27 mouse cellular contexts compared by ENCODE assay signal in the genomic region with DNA sequence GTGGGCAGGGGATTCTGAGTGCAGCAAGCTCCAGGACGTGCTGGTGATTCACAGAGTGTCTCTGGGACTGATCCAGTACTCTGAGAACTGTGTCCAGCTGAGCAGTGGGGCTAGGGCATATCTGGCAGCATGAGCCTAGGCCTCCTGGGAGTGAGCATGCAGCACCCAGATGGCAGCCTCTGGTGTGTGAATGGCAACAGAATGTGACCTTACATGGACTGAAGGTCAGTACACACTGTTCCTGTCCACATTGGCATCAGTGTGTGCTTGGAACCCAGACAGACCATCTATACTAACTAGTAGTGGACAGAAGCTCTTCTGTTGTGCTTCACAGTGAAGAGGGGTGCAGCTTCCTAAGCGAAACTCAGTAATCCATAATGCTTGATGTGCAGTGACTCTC. TPM values are rescaled to one million over a fixed set of nuclear protein-coding genes. Genes with fewer than 3 reads are reported as not detected.
A peak's percentile ranks its signal among the peaks of the same experiment; 100 is the strongest.
DNase-seq lines count a peak whose midpoint lies in the region; ATAC-seq and TF ChIP-seq lines count a peak whose summit lies in the region.
"Had no signal": no experiment of that assay in that cellular context is flagged by ENCODE, and none has a peak within 500 bp of the region (broad histone marks: within the 10 kb centered on the region; RNA-seq: fewer than 3 reads in every experiment).

No protein-coding gene starts in this region.

- H3K27ac ChIP-seq in liver, adult 2 months (replicated peaks; ENCODE audit: insufficient read depth, low read depth, low read length): no peak overlapping the region
- H3K27ac ChIP-seq in liver, embryonic 12.5 days: no peak overlapping the region
- H3K27ac ChIP-seq: embryonic facial prominence, embryonic 13.5 days; forebrain, embryonic 10.5 days; forebrain, embryonic 15.5 days; gastrocnemius, adult 2 months; heart, adult 2 months; heart, embryonic 13.5 days; kidney, postnatal 0 days; limb, embryonic 13.5 days; liver, embryonic 14.5 days; lung, embryonic 15.5 days; midbrain, embryonic 12.5 days; neural tube, embryonic 13.5 days had no signal

- no peak for TF ChIP-seq POLR2A in liver, adult 2 months (IDR thresholded peaks at IDR 0.05; ENCODE audit: extremely low read depth, insufficient read depth, low read length)

- DNase-seq in heart, adult 11 months: peak; percentile 90
- DNase-seq in heart, postnatal 36 days: no peak
- DNase-seq in liver, adult 2 months (ENCODE audit: extremely low read depth, low read depth, low spot score): peak; percentile 76
- DNase-seq in adrenal gland, postnatal 36 days: peak; percentile 22 to 52
- DNase-seq in skeletal muscle tissue, adult 2 months (ENCODE audit: low read depth, low spot score): peak; percentile 27
- no peak for DNase-seq in spleen, adult 12 weeks (ENCODE audit: low spot score)
- DNase-seq: cerebellum, adult 11-12 months; cerebellum, adult 9-11 months; gastrocnemius, adult 2 months; gastrocnemius, postnatal 36 days; heart, adult 2 months; heart, postnatal 14 days; kidney, adult 18-20 months; kidney, postnatal 4 days; thymus, adult 18-20 months; thymus, postnatal 36 days had no signal

- H3K79me2 ChIP-seq in liver, adult 2 months (ENCODE audit: control insufficient read depth, insufficient read depth, low read length): no peaks in the 10 kb centered on the region; the same call in 1 of the 2 replicates

- no peaks in the 10 kb centered on the region for H3K4me1 ChIP-seq in liver, adult 2 months (ENCODE audit: control insufficient read depth, insufficient read depth, low read length)
- H3K4me1 ChIP-seq in liver, embryonic 12.5 days: no peaks in the 10 kb centered on the region
- H3K4me1 ChIP-seq: embryonic facial prominence, embryonic 13.5 days; forebrain, embryonic 10.5 days; forebrain, embryonic 15.5 days; limb, embryonic 13.5 days; lung, embryonic 15.5 days; midbrain, embryonic 12.5 days; neural tube, embryonic 13.5 days had no signal

- no peak overlapping the region for H3K9ac ChIP-seq in liver, adult 2 months (ENCODE audit: low read depth, low read length)
- H3K9ac ChIP-seq in liver, embryonic 12.5 days: no peak overlapping the region
- H3K9ac ChIP-seq: embryonic facial prominence, embryonic 13.5 days; forebrain, embryonic 15.5 days; heart, embryonic 13.5 days; limb, embryonic 13.5 days; liver, embryonic 14.5 days; lung, embryonic 15.5 days; midbrain, embryonic 12.5 days; neural tube, embryonic 13.5 days had no signal

- intact Hi-C loops in heart, postnatal 36 days (cut with DNase I): no loop called here

- no peak overlapping the region for H3K4me2 ChIP-seq in liver, embryonic 12.5 days
- H3K4me2 ChIP-seq: embryonic facial prominence, embryonic 13.5 days; forebrain, embryonic 15.5 days; heart, embryonic 13.5 days; limb, embryonic 13.5 days; lung, embryonic 15.5 days; midbrain, embryonic 12.5 days; neural tube, embryonic 13.5 days had no signal

- peaks cover 69% of the 10 kb centered on the region for H3K36me3 ChIP-seq in liver, adult 2 months (ENCODE audit: control insufficient read depth, insufficient read depth, low read length)
- peaks cover 80% of the 10 kb centered on the region for H3K36me3 ChIP-seq in liver, embryonic 12.5 days

- 52% methylated on average over 2 of the region's 2 CpGs for WGBS in liver, adult 2 months
- WGBS in liver, embryonic 12.5 days (ENCODE audit: insufficient replicate concordance): 75% methylated on average over 2 of the region's 2 CpGs

- no peak overlapping the region for H3K4me3 ChIP-seq in liver, adult 2 months (ENCODE audit: insufficient read depth, low read depth, low read length)
- no peak overlapping the region for H3K4me3 ChIP-seq in liver, embryonic 12.5 days
- H3K4me3 ChIP-seq: embryonic facial prominence, embryonic 13.5 days; forebrain, embryonic 10.5 days; forebrain, embryonic 15.5 days; gastrocnemius, adult 2 months; heart, adult 2 months; heart, embryonic 13.5 days; limb, embryonic 13.5 days; lung, embryonic 15.5 days; midbrain, embryonic 12.5 days; neural tube, embryonic 13.5 days had no signal

- H3K27me3 ChIP-seq in liver, adult 2 months (ENCODE audit: control insufficient read depth, insufficient read depth, low read length): no peaks in the 10 kb centered on the region
- no peaks in the 10 kb centered on the region for H3K27me3 ChIP-seq in liver, embryonic 12.5 days (replicated peaks)
- H3K27me3 ChIP-seq: embryonic facial prominence, embryonic 13.5 days; forebrain, embryonic 15.5 days; heart, embryonic 13.5 days; limb, embryonic 13.5 days; lung, embryonic 15.5 days; midbrain, embryonic 12.5 days; neural tube, embryonic 13.5 days had no signal

- H3K9me3 ChIP-seq in liver, embryonic 12.5 days (replicated peaks): no peaks in the 10 kb centered on the region
- H3K9me3 ChIP-seq: embryonic facial prominence, embryonic 13.5 days; forebrain, embryonic 10.5 days; forebrain, embryonic 15.5 days; heart, embryonic 13.5 days; limb, embryonic 13.5 days; lung, embryonic 15.5 days; midbrain, embryonic 12.5 days; neural tube, embryonic 13.5 days had no signal

- no peak for TF ChIP-seq CTCF in liver, adult 2 months (IDR thresholded peaks at IDR 0.05; ENCODE audit: low read depth, low read length)

- ATAC-seq in liver, embryonic 12.5 days: no peak
- ATAC-seq: forebrain, embryonic 15.5 days had no signal

RNA-seq across cellular contexts. Expression of a gene that starts 23.6 kb away (rescaled TPM):
- 10 to 100 TPM in 1 of 2 experiments, 1 to 10 TPM in 1; 9.8 to 10.4 TPM for total RNA-seq in heart, postnatal 36 days (2021)
- total RNA-seq in liver, adult 2 months (2014; rRNA removed): 12.2 and 16.2 TPM in 2 replicates
- polyA plus RNA-seq in liver, adult 2 months (2012; rRNA removed): 12.6 and 15.3 TPM in 2 replicates
- 1.7 and 1.9 TPM in 2 replicates for polyA plus RNA-seq in liver, embryonic 12.5 days (2016; fragmentation: Nextera tagmentation; extraction: Ambion mirVana)
- 10 to 100 TPM; 15.6 to 17.8 TPM for total RNA-seq in adrenal gland, postnatal 36 days (2021)

Comparison
In these comparisons a context has a peak if more than half of its experiments do, and no peak if none do; other contexts are left out.
1. DNase-seq: peak in heart, adult 11 months (single experiment), liver, adult 2 months (single experiment), adrenal gland, postnatal 36 days (2 of 2) and skeletal muscle tissue, adult 2 months (single experiment); none in heart, postnatal 36 days (0 of 2) and spleen, adult 12 weeks (single experiment).